In the genomic region with DNA sequence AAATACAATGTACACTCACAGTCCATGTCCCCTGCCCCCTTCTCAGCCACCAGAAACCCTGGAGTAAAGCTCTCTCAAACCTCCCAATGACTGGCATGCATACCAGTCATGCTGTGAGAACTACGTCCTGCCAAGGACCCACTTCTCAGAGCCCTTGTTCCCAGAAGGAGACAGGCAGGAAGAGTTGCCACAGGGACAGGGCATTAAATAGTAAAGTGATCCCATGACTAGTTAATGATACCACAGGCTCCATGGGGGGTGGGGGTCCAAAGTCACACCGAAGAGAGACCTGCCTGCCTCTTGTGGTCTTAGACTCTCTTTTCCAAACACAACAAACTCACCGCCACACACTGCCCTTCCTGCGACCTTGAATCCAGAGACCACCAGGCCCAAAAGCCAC, we compare ENCODE assay signal across 17 mouse cellular contexts. TPM values are rescaled to one million over a fixed set of nuclear protein-coding genes. Genes with fewer than 3 reads are reported as not detected.
DNase-seq lines count a peak whose midpoint lies in the region; ATAC-seq and TF ChIP-seq lines count a peak whose summit lies in the region.
"Had no signal": no experiment of that assay in that cellular context is flagged by ENCODE, and none has a peak within 500 bp of the region (broad histone marks: within the 10 kb centered on the region; RNA-seq: fewer than 3 reads in every experiment).

No protein-coding gene starts in this region.

- peak overlapping the region; percentile 24; the same call in 1 of the 2 replicates for H3K4me2 ChIP-seq in liver, postnatal 0 days (ENCODE audit: low read depth, low read length)
- no peak overlapping the region for H3K4me2 ChIP-seq in hindbrain, embryonic 11.5 days (replicated peaks; ENCODE audit: low read depth, low read length)
- H3K4me2 ChIP-seq: limb, embryonic 12.5 days had no signal

- no peak for TF ChIP-seq CTCF in lung, adult 2 months (IDR thresholded peaks at IDR 0.05; ENCODE audit: insufficient read depth, low read length)
- TF ChIP-seq CTCF in kidney, adult 2 months (conservative IDR thresholded peaks at IDR 0.05; ENCODE audit: insufficient read depth, insufficient read length, low read depth, low read length) = no peak
- no peak for TF ChIP-seq CTCF in liver, postnatal 0 days (IDR thresholded peaks at IDR 0.05; ENCODE audit: low read depth)

- H3K36me3 ChIP-seq in kidney, adult 2 months (ENCODE audit: control insufficient read depth, insufficient read depth, low read length) = no peaks in the 10 kb centered on the region
- H3K36me3 ChIP-seq in liver, postnatal 0 days (replicated peaks; ENCODE audit: insufficient read depth, low read length) = peaks cover 8% of the 10 kb centered on the region; the same call in 1 of the 2 replicates
- H3K36me3 ChIP-seq in hindbrain, embryonic 11.5 days (ENCODE audit: control insufficient read depth, insufficient read depth, low read length) = no peaks in the 10 kb centered on the region
- H3K36me3 ChIP-seq: forebrain, embryonic 10.5 days; limb, embryonic 12.5 days had no signal

- peak overlapping the region; percentile 45 for H3K9ac ChIP-seq in liver, postnatal 0 days (replicated peaks)
- H3K9ac ChIP-seq in hindbrain, embryonic 11.5 days (ENCODE audit: low read depth, low read length) = no peak overlapping the region
- H3K9ac ChIP-seq: limb, embryonic 12.5 days had no signal

- H3K9me3 ChIP-seq in liver, postnatal 0 days (ENCODE audit: low read length) = no peaks in the 10 kb centered on the region
- H3K9me3 ChIP-seq in hindbrain, embryonic 11.5 days (ENCODE audit: control insufficient read depth, low read length) = no peaks in the 10 kb centered on the region
- H3K9me3 ChIP-seq: forebrain, embryonic 10.5 days; limb, embryonic 12.5 days; megakaryocyte, embryonic 14.5 days had no signal

- 71% methylated on average over 4 of the region's 4 CpGs for WGBS in lung, adult 2 months
- WGBS in kidney, adult 2 months = 39% methylated on average over 4 of the region's 4 CpGs
- 57% methylated on average over 4 of the region's 4 CpGs for WGBS in liver, postnatal 0 days (ENCODE audit: insufficient replicate concordance)
- WGBS in hindbrain, embryonic 11.5 days = 84% methylated on average over 4 of the region's 4 CpGs

- ATAC-seq in liver, postnatal 0 days = no peak
- ATAC-seq in hindbrain, embryonic 11.5 days (ENCODE audit: low FRiP score) = no peak

- no peak for TF ChIP-seq EP300 in liver, postnatal 0 days (IDR thresholded peaks at IDR 0.05; ENCODE audit: low read depth)

- no peaks in the 10 kb centered on the region for H3K27me3 ChIP-seq in kidney, adult 2 months (replicated peaks; ENCODE audit: control insufficient read depth, insufficient read depth, low read length)
- no peaks in the 10 kb centered on the region for H3K27me3 ChIP-seq in liver, postnatal 0 days (ENCODE audit: insufficient read depth, low read length)
- H3K27me3 ChIP-seq in hindbrain, embryonic 11.5 days (ENCODE audit: control insufficient read depth, insufficient read depth, low read length) = no peaks in the 10 kb centered on the region
- H3K27me3 ChIP-seq: limb, embryonic 12.5 days had no signal

- TF ChIP-seq POLR2A in lung, adult 2 months (IDR thresholded peaks at IDR 0.05; ENCODE audit: borderline replicate concordance, extremely low read depth, low read depth, low read length) = no peak
- peak; percentile 22 for TF ChIP-seq POLR2A in kidney, adult 2 months (IDR thresholded peaks at IDR 0.05; ENCODE audit: low read depth, low read length)

- peak overlapping the region; percentile 100 for H3K27ac ChIP-seq in kidney, adult 2 months (ENCODE audit: insufficient read depth, low read depth, low read length)
- peak overlapping the region; percentile 80 for H3K27ac ChIP-seq in liver, postnatal 0 days (ENCODE audit: low read depth)
- no peak overlapping the region for H3K27ac ChIP-seq in hindbrain, embryonic 11.5 days (ENCODE audit: low read depth, low read length)

- H3K4me1 ChIP-seq in lung, adult 2 months (ENCODE audit: control insufficient read depth, insufficient read depth, low read length) = peaks cover 37% of the 10 kb centered on the region
- H3K4me1 ChIP-seq in kidney, adult 2 months (ENCODE audit: control insufficient read depth, insufficient read depth, low read length) = peaks cover 60% of the 10 kb centered on the region
- H3K4me1 ChIP-seq in liver, postnatal 0 days (ENCODE audit: insufficient read depth) = peaks cover 91% of the 10 kb centered on the region
- H3K4me1 ChIP-seq in hindbrain, embryonic 11.5 days (replicated peaks; ENCODE audit: control insufficient read depth, insufficient read depth, low read length) = peaks cover 3% of the 10 kb centered on the region; the same call in 1 of the 2 replicates

- H3K4me3 ChIP-seq in lung, adult 2 months (replicated peaks; ENCODE audit: extremely low read depth, low read depth, low read length) = no peak overlapping the region
- H3K4me3 ChIP-seq in kidney, adult 2 months (ENCODE audit: insufficient read depth, low read depth, low read length) = peak overlapping the region; percentile 81
- no peak overlapping the region for H3K4me3 ChIP-seq in liver, postnatal 0 days (ENCODE audit: low read depth, low read length)
- H3K4me3 ChIP-seq in hindbrain, embryonic 11.5 days (ENCODE audit: low read depth, low read length) = no peak overlapping the region
- H3K4me3 ChIP-seq: forebrain, embryonic 10.5 days; limb, embryonic 12.5 days; megakaryocyte, embryonic 14.5 days had no signal

- DNase-seq in lung, adult 2 months = peak; percentile 25
- DNase-seq in lung, postnatal 4 days = no peak
- DNase-seq in kidney, adult 2 months = peak; percentile 91
- DNase-seq in kidney, postnatal 36 days = peak; percentile 77 to 81
- no peak for DNase-seq in liver, postnatal 0 days
- no peak for DNase-seq in spleen, postnatal 14 days (ENCODE audit: low spot score in 2 of 2)
- no peak for DNase-seq in heart, adult 8-10 months (ENCODE audit: low spot score)
- no peak for DNase-seq in hindbrain, embryonic 11.5 days (ENCODE audit: low spot score)
- DNase-seq: adrenal gland, postnatal 14 days; cerebellum, postnatal 10 days; heart, postnatal 4 days; layer of hippocampus, postnatal 36 days; right cerebral cortex, adult 18-20 months; thymus, adult 2 months had no signal

RNA-seq across cellular contexts. Expression of a gene that starts 10.4 kb away (rescaled TPM):
- 170 and 176 TPM in 2 replicates for polyA plus RNA-seq in lung, adult 2 months (2012; rRNA removed)
- polyA plus RNA-seq in kidney, adult 2 months (2012; rRNA removed) = 200 and 223 TPM in 2 replicates
- 81.0 and 87.7 TPM in 2 replicates for polyA plus RNA-seq in liver, postnatal 0 days (2015; fragmentation: Nextera tagmentation; extraction: Ambion mirVana)
- 10 to 100 TPM; 15.6 to 24.4 (median 17.1) TPM for total RNA-seq in heart, adult 8-10 months (2022)
- 6.2 and 6.3 TPM in 2 replicates for polyA plus RNA-seq in hindbrain, embryonic 11.5 days (2014; fragmentation: Nextera tagmentation; extraction: Ambion mirVana)

Comparison
In these comparisons a context has a peak if more than half of its experiments do, and no peak if none do; other contexts are left out.
1. DNase-seq: peak in lung, adult 2 months (single experiment), kidney, adult 2 months (single experiment) and kidney, postnatal 36 days (2 of 2); none in lung, postnatal 4 days (0 of 2), liver, postnatal 0 days (single experiment), spleen, postnatal 14 days (0 of 2), heart, adult 8-10 months (single experiment) and hindbrain, embryonic 11.5 days (single experiment).
2. RNA of a gene that starts 10.4 kb away (polyA plus RNA-seq): 200 to 223 TPM in kidney, adult 2 months, 170 to 176 TPM in lung, adult 2 months and 81.0 to 87.7 TPM in liver, postnatal 0 days; 6.2 to 6.3 TPM in hindbrain, embryonic 11.5 days; every median in the first group is over 10 times any median in the second.